Mouse (Mus musculus) heart, embryonic 12.5 days (tissue): ENCODE results near the gene Il21. TPM values are rescaled to one million over a fixed set of nuclear protein-coding genes. Genes with fewer than 3 reads are reported as not detected.

Experiments used
- ATAC-seq: fragments of 200-750 bp; cut with Nextera tagmentation; 2 replicates; pipeline ENCODE4 v1.8.0; 2017; ENCODE audit warnings: moderate TSS enrichment, moderate library complexity; ENCODE audit not compliant: insufficient number of reproducible peaks, low FRiP score
- H3K27ac ChIP-seq: fragments of 300-500 bp; sonication (generic); 2 replicates; pipeline ENCODE4 v1.5.1; 2016; ENCODE audit warnings: mild to moderate bottlenecking, moderate library complexity; ENCODE audit not compliant: poor library complexity, severe bottlenecking
- H3K27me3 ChIP-seq: fragments of 300-500 bp; sonication (generic); replicated peaks from 2 replicates; pipeline ENCODE4 v1.6.1; 2016; ENCODE audit warnings: mild to moderate bottlenecking, moderate library complexity
- H3K36me3 ChIP-seq: fragments of 300-500 bp; sonication (generic); 2 replicates; pipeline ENCODE4 v1.6.1; 2016; ENCODE audit warnings: mild to moderate bottlenecking, moderate library complexity
- H3K4me1 ChIP-seq: fragments of 300-500 bp; sonication (generic); replicated peaks from 2 replicates; pipeline ENCODE4 v1.6.1; 2016; ENCODE audit warnings: mild to moderate bottlenecking
- H3K4me2 ChIP-seq: fragments of 300-500 bp; sonication (generic); 2 replicates; pipeline ENCODE4 v1.6.1; 2016; ENCODE audit warnings: mild to moderate bottlenecking, moderate library complexity
- H3K4me3 ChIP-seq: fragments of 300-500 bp; sonication (generic); 2 replicates; pipeline ENCODE4 v1.5.1; 2016; ENCODE audit warnings: mild to moderate bottlenecking
- H3K9ac ChIP-seq: fragments of 300-500 bp; sonication (generic); 2 replicates; pipeline ENCODE4 v1.6.1; 2016; ENCODE audit warnings: mild to moderate bottlenecking, moderate library complexity
- H3K9me3 ChIP-seq: fragments of 300-500 bp; sonication (generic); replicated peaks from 2 replicates; pipeline ENCODE4 v1.6.1; 2016; ENCODE audit warnings: mild to moderate bottlenecking, moderate library complexity
- WGBS: fragments of 180-500 bp; shearing (Covaris S2); methylation state at CpG from one replicate; pipeline ENCODE4 v1.1.7; 2016; 5-methylcytosine and 5-hydroxymethylcytosine counted together
- microRNA-seq: library from miRNA; unstranded; fragments of <30 nt; microRNA quantifications from one replicate; pipeline ENCODE4, GENCODE M21; 2017
- polyA plus RNA-seq: library from polyadenylated mRNA; unstranded; fragments of >200 nt; fragmentation: Nextera tagmentation; extraction: Ambion mirVana; gene quantifications from 2 replicates; pipeline ENCODE4 v1.2.1, GENCODE M21; 2016

Gene Il21
- polyA plus RNA-seq, 1 experiment from 2014 or later = not detected

DNA sequence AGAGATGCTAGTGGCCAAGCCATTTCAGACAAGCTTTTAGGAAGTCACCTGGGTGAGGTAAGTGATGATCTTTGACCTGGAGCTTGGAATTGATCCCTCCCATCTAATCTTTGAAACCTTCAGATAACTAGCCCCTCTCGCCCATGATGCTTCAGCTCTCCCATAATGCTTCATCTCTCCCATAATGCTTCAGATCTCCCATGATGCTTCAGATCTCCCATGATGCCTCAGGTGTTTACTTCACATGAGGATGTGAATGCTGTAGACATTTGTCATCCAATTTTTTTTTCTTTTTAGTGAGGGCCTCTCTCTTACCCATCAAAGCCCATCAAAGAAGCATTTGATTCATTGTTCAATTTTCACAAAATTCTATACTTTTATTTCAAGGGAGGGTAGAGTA is 46.9 kb downstream of the Il21 start:
- 64% methylated on average over 1 of the region's 1 CpGs for WGBS
- Histone ChIP-seq H3K27me3 (no peaks in the 10 kb centered on the region), H3K9ac (no peak overlapping the region), H3K4me1 (peaks cover 3% of the 10 kb centered on the region), H3K27ac (no peak overlapping the region), H3K36me3 (no peaks in the 10 kb centered on the region), H3K9me3 (no peaks in the 10 kb centered on the region), H3K4me3 (no peak overlapping the region), H3K4me2 (no peak overlapping the region)
- ATAC-seq = no peak

DNA sequence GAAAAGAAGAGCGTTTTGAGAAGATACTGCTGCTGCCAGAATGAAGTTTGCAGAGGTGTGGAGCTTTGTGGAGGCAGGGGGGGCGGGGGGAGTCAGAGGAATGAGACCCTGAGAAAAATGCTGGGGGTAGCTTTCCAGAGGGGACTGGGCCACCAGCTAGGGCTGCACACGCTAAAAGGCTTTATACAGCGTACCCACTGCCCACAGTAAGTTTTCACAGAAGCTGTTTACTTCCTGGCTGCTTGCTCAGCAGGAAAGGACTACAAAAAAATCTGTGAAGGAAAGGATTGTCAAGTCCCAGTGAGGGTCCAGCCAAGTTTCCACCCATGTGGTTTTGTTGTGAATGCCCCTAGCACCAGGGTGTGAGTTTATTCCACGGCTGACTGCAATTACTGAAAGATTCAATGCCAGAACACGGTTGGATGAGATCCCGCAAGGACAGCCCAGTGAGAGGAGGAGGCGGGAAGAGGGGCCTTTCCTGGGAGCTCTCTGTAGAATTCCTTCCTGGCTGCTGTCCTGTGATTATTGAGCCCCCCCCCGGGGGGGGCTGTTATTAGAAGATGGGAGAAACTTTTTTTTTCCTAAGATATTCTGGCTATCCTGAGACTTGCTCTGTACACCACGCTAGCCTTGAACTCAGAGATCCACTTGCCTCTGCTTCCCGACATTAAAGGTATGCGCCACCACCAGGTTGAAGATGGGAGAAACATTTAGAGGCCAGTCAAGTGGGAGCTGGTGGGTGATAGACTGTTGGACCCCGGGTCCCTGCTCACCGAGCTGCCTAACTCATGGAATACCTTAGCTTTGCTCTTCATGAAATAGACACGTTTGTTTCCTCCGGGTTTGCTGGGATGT is 49.8 kb downstream of the Il21 start:
- Histone ChIP-seq H3K27me3 (no peaks in the 10 kb centered on the region), H3K36me3 (no peaks in the 10 kb centered on the region), H3K4me2 (no peak overlapping the region), H3K9me3 (no peaks in the 10 kb centered on the region), H3K4me1 (peaks cover 3% of the 10 kb centered on the region), H3K9ac (no peak overlapping the region), H3K27ac (no peak overlapping the region), H3K4me3 (no peak overlapping the region)
- no peak for ATAC-seq
- 48% methylated on average over 16 of the region's 16 CpGs for WGBS

DNA sequence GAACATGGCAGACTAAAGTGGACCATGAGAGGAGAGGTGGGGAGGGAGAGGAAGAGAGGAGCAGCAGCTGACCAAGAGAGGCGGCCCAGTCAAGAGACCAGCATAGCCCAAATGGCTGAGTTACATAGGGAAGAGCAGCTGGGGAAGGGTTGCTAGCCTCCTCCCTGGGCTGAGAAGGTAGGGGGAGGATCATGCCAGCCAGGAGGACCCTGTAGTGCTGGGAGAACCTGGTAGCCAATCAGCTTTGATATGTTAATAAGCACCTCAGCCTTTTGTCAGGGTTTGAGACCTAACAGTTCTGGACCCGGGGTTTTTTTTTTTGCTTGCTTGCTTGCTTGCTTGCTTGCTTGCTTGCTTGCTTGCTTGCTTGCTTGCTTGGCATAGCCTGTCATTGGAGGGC is 51.4 kb downstream of the Il21 start:
- no peak for ATAC-seq
- WGBS = 30% methylated on average over 2 of the region's 2 CpGs
- Histone ChIP-seq H3K27ac (no peak overlapping the region), H3K4me1 (peaks cover 3% of the 10 kb centered on the region), H3K4me3 (no peak overlapping the region), H3K4me2 (no peak overlapping the region), H3K9me3 (no peaks in the 10 kb centered on the region; the same call in 1 of the 2 replicates), H3K27me3 (no peaks in the 10 kb centered on the region), H3K9ac (no peak overlapping the region), H3K36me3 (no peaks in the 10 kb centered on the region)

DNA sequence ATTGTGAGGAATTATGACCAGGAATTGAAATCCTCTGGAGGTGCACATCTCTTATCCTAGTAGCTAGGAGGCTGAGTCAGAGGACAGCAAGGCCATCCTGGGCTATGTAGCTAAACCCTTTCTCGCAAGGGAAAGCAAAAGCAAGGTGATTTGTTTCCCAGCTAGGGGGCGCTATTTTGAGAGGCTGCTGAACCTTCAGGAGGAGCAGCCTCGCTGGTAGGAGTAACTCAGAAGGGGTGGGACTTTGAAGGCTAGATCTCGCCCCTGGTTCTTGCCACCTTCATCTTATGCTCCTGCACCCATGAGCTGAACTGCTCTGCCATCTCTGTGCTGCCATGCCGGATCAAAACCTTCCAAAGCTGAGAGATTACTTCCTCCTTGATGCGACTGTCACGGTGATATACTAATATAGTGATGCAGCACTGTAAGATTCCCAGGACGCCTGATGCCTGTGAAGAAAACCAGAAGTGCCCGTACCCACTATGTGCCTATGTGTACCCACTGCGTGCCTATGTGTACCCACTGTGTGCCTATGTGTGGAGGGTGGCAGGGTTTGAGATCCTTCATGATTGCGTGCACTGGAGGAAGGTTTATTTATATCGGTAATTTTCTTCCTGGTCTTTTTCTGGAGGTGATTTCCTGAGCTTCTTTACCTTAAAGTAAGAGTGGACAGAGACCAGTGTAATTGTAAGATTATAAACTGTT is 52.2 kb downstream of the Il21 start:
- 75% methylated on average over 12 of the region's 12 CpGs for WGBS
- no peak overlapping the region for H3K4me3 ChIP-seq
- no peak overlapping the region for H3K27ac ChIP-seq
- no peaks in the 10 kb centered on the region; the same call in 1 of the 2 replicates for H3K9me3 ChIP-seq
- H3K27me3 ChIP-seq = no peaks in the 10 kb centered on the region
- no peak overlapping the region for H3K4me2 ChIP-seq
- peaks cover 3% of the 10 kb centered on the region for H3K4me1 ChIP-seq
- H3K36me3 ChIP-seq = no peaks in the 10 kb centered on the region
- no peak; the same call in 1 of the 2 replicates for ATAC-seq
- H3K9ac ChIP-seq = no peak overlapping the region

DNA sequence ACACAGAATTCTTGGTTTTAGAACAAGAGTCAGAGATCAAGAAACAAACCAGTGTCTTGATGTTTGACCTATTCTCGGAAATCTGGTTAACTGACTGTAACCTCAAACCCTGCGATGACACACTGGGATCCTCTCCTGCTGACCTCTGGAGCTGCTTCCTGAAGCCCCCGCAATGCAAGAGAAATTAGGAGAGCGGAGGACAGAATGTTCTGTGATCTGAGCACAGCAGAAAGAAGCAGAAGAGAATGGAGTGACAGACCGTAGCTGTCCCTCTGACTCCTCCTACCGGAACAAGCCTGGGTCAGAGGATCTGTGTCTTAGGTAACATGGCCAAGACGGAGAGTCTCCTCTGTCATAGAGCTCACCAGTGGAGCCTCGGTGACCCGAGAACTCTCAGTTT is 53.0 kb downstream of the Il21 start:
- H3K4me1 ChIP-seq = peaks cover 3% of the 10 kb centered on the region
- no peak overlapping the region for H3K4me3 ChIP-seq
- H3K9me3 ChIP-seq = no peaks in the 10 kb centered on the region; the same call in 1 of the 2 replicates
- 83% methylated on average over 9 of the region's 9 CpGs for WGBS
- H3K4me2 ChIP-seq = no peak overlapping the region
- no peak for ATAC-seq
- H3K27ac ChIP-seq = no peak overlapping the region
- no peak overlapping the region for H3K9ac ChIP-seq
- H3K36me3 ChIP-seq = no peaks in the 10 kb centered on the region
- no peaks in the 10 kb centered on the region for H3K27me3 ChIP-seq

DNA sequence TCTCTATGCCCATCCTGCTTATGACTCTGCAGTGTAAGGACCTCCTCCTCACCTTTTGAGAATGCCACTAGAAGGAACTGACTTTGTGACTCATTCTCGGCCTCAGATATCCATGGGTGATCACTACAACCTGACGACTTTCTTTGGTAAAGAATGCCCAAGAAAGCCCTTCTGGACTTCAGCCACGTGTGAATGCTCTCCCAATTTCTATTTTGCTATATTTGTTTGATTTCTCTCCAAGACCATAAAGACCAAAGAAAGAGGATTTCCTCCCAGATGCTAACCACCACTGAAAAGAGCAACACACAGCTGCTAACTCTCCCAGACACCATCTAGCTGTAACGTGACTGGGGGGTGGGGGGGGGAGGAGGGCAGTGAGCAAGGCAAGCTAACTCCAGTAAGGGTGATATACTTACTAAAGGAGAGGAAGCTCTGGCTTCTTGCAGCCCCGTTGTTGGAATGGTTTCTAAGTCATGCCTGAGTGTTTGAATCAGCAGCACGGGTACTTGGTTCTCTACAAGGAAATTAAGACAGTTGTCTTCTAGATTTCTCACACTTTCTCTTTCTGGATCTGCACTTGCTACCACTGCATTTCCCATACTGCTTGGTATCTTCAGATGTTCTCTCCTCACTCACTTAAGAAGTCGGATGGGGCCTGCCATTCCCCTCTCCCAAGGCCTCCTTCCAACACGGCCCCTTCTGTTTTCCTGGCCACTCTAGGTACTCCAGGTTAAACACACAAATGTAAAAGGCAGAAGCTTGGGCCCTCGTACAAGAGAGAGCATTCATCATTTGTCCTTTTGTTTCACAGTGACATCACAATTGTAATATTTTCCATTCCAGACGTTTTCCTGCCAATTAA is 57.5 kb downstream of the Il21 start:
- no peaks in the 10 kb centered on the region for H3K27me3 ChIP-seq
- peaks cover 8% of the 10 kb centered on the region; the same call in 1 of the 2 replicates for H3K9me3 ChIP-seq
- 60% methylated on average over 10 of the region's 10 CpGs for WGBS
- H3K4me2 ChIP-seq = no peak overlapping the region
- H3K9ac ChIP-seq = no peak overlapping the region
- no peak overlapping the region for H3K4me3 ChIP-seq
- H3K4me1 ChIP-seq = no peaks in the 10 kb centered on the region
- no peak overlapping the region for H3K27ac ChIP-seq
- no peak for ATAC-seq
- H3K36me3 ChIP-seq = no peaks in the 10 kb centered on the region

DNA sequence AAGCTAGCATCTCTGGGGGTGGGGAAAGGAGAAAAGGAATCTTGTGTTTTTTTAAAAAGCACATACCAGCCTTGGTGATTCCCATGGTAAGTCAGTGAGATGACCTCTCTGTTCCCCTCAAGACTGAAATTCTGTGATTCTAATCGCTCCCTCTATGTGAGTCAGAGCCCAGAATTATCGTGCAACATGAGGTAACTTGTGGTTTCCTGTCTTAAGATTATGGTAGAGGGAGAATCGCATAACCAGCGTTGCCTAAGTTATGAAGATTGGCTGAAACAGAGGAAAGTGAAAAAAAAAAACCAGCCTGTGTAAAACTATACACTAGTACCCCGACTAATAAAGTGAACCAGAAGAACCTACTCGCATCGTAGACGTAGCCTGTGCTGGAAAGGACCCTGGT is 59.2 kb downstream of the Il21 start:
- H3K27ac ChIP-seq = no peak overlapping the region
- H3K4me3 ChIP-seq = no peak overlapping the region
- H3K4me1 ChIP-seq = no peaks in the 10 kb centered on the region
- H3K9ac ChIP-seq = no peak overlapping the region
- 74% methylated on average over 8 of the region's 8 CpGs for WGBS
- ATAC-seq = no peak
- no peak overlapping the region for H3K4me2 ChIP-seq
- H3K9me3 ChIP-seq = peaks cover 8% of the 10 kb centered on the region; the same call in 1 of the 2 replicates
- H3K36me3 ChIP-seq = no peaks in the 10 kb centered on the region
- no peaks in the 10 kb centered on the region for H3K27me3 ChIP-seq

Small RNA genes within 50 kb of the gene (microRNA-seq; reads per million reads assigned to microRNA genes)
- gene Gm24169 = not detected

Other genes with a start within 250 kb of the Il21 start
- gene Adad1, start 169.1 kb downstream of the Il21 start, polyA plus RNA-seq = 0.32 and 0.47 TPM in 2 replicates
- gene Il2, start 106.7 kb downstream of the Il21 start, polyA plus RNA-seq = 0.30 and 0.32 TPM in 2 replicates
- 3.9 and 5.4 TPM in 2 replicates for gene Bbs12, start 79.9 kb upstream of the Il21 start, polyA plus RNA-seq
- 0.95 and 2.1 TPM in 2 replicates for gene Cetn4, start 80.1 kb upstream of the Il21 start, polyA plus RNA-seq
- 2.3 and 3.1 TPM in 2 replicates for gene Fgf2, start 115.7 kb upstream of the Il21 start, polyA plus RNA-seq
- 26.4 and 32.2 TPM in 2 replicates for gene Spata5, start 187.3 kb upstream of the Il21 start, polyA plus RNA-seq
- 10.0 and 12.4 TPM in 2 replicates for gene Nudt6, start 187.6 kb upstream of the Il21 start, polyA plus RNA-seq